Mouse (Mus musculus) frontal cortex, adult (tissue): ENCODE measurements at regions not wholly inside any gene's neighbourhood (a gene's known extent, or its start where the extent isn't known, plus 50 kb on each side); places are given as distances from the start of the nearest gene placed in this dataset.

Experiments used
- ATAC-seq: cut with Nextera tagmentation; 2 replicates; pipeline ENCODE4 v1.9.2; 2017; ENCODE audit warnings: mild to moderate bottlenecking, moderate library complexity, mixed read lengths; ENCODE audit not compliant: low TSS enrichment

- ATAC-seq: peak; percentile 95
Observed at GRCm38 (mm10) chr1:67286338-67286737, 163.5 kb downstream of the Cps1 start.

GRCm38 (mm10) chr1:67307591-67307990 lies 184.8 kb downstream of the Cps1 start:
- ATAC-seq: no peak
